Mouse (Mus musculus): ENCODE measurements around the gene Lyzl4. TPM values are rescaled to one million over a fixed set of nuclear protein-coding genes. Genes with fewer than 3 reads are reported as not detected.

Lyzl4 gene
- 0.24 and 0.48 TPM in 2 replicates for polyA plus RNA-seq (2015; fragmentation: Nextera tagmentation; extraction: Ambion mirVana)

DNA sequence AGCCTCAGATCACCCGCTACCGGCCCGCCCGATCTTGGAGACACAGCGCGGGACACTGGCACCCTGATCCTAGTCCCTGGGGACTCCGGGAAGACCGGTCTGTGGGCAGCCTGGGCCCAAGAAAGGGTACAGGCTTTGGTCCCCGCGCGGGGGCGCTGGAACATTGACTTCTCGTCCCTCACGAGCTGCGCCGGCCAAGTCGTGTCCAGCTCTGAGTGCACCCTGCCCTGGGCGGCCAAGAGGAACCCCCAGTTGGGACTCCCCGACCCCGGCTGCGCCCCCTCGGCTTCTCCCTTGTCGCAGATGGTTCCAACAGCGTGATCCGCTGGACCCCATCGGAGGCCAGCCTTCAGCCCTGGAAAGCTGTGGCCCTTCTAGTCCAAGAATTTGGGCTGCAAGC, at the start of gene Lyzl4:
Lyzl4 (minus strand) TSS at position 96 of the 400 bp plus-strand sequence.
- Histone ChIP-seq H3K9me3 (no peaks in the 10 kb centered on the region), H3K27me3 (peaks cover 73% of the 10 kb centered on the region), H3K4me1 (peaks cover 23% of the 10 kb centered on the region), H3K36me3 (no peaks in the 10 kb centered on the region), H3K27ac (no peak within 1 kb of the TSS), H3K9ac (peak within 1 kb of the TSS; percentile 37; the same call in 1 of the 2 replicates), H3K4me2 (peak within 1 kb of the TSS; percentile 99), H3K4me3 (peak within 1 kb of the TSS; percentile 57)
- under 1% methylated on average over 26 of the region's 26 CpGs for WGBS
- ATAC-seq (ENCODE audit: insufficient number of reproducible peaks, low FRiP score, low TSS enrichment, low read depth), result peak; percentile 53

GRCm38 (mm10) chr9:121690734-121691133, 48.8 kb upstream of the Lyzl4 start:
- Histone ChIP-seq H3K9ac (no peak overlapping the region), H3K36me3 (peaks cover 63% of the 10 kb centered on the region), H3K9me3 (no peaks in the 10 kb centered on the region), H3K4me3 (no peak overlapping the region), H3K4me2 (no peak overlapping the region), H3K27me3 (no peaks in the 10 kb centered on the region), H3K27ac (no peak overlapping the region), H3K4me1 (no peaks in the 10 kb centered on the region)
- ATAC-seq (ENCODE audit: insufficient number of reproducible peaks, low FRiP score, low TSS enrichment, low read depth), result no peak
- 90% methylated on average over 7 of the region's 7 CpGs for WGBS

DNA sequence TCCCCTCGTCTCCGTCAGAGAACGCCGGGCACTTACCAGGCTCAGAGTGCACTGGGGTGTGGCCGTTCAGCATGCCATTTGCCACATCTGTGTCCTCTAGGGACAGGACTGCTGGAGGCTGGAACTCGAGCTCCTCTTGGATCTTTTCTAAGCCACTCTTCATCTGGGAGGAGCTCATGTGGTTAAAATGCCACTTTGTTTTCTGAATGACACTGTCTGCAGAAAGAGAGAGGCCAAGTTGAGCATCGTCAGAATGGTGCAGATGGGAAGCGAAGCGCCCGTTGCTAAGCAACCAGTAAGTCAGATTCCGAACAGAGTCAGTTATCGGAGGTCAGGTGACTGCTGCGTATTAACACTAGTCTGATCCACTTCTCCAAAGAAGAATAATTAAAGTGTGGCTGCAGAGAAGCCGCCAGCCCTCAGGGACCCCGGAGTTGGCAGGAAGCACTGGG, 48.3 kb upstream of the Lyzl4 start:
- Histone ChIP-seq H3K4me1 (no peaks in the 10 kb centered on the region), H3K4me2 (no peak overlapping the region), H3K36me3 (peaks cover 63% of the 10 kb centered on the region), H3K27me3 (no peaks in the 10 kb centered on the region), H3K27ac (no peak overlapping the region), H3K4me3 (no peak overlapping the region), H3K9ac (no peak overlapping the region), H3K9me3 (no peaks in the 10 kb centered on the region)
- ATAC-seq (ENCODE audit: insufficient number of reproducible peaks, low FRiP score, low TSS enrichment, low read depth), result no peak
- WGBS, result 76% methylated on average over 15 of the region's 15 CpGs

DNA sequence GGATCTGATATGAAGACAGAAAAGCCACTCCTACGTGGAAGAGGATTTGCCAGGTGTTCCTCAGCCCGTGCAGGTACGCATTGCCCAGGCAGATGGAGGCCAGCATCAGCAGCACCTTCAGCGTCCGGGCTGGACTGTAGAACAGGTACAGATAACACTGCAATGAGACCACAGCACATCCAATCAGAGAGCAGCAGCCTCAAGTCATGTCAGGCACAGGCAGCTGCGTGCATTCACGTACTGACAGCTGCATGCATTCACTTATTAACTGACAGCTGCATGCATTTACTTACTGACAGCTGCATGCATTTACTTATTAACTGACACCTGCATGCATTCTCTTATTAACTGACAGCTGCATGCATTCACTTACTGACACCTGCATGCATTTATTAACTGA, 42.8 kb upstream of the Lyzl4 start:
- 73% methylated on average over 7 of the region's 7 CpGs for WGBS
- no peak for ATAC-seq (ENCODE audit: insufficient number of reproducible peaks, low FRiP score, low TSS enrichment, low read depth)
- H3K27me3 ChIP-seq, result no peaks in the 10 kb centered on the region
- H3K4me3 ChIP-seq, result no peak overlapping the region
- H3K4me1 ChIP-seq, result peaks cover 2% of the 10 kb centered on the region
- H3K4me2 ChIP-seq, result no peak overlapping the region
- no peak overlapping the region for H3K9ac ChIP-seq
- no peaks in the 10 kb centered on the region for H3K9me3 ChIP-seq
- no peak overlapping the region for H3K27ac ChIP-seq
- H3K36me3 ChIP-seq, result peaks cover 40% of the 10 kb centered on the region

DNA sequence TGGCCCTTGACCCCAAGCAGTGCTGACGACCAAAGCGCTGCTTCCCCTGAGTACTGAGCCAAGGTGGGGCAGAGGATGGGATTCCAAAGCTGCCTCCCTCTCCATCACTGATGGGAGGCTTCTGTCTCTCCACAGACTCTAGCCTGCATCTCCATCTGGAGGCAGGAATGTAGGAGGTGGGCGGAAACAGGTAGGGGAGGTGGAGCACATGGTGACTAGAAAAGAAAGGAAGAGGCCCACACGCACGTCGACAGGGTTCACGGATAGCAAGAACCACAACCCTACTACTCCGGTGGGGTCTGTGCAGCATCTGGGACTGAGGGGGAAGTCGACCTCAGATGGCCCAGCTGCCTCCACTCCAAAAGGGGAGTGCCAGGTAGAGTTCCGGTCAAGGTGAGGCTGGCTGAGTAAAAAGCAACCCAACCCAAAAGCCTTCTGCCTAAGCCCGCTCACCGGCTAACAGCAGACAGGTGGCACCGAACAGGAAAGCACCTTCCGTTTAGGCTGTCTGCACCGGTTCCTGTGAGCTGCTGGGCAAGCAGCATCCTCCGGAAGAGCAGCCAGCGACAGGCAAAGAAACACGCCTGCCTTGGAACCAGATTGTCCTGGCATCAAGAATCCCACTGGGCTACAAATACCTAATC, 40.3 kb upstream of the Lyzl4 start:
- H3K4me1 ChIP-seq, result peaks cover 7% of the 10 kb centered on the region
- no peaks in the 10 kb centered on the region for H3K9me3 ChIP-seq
- H3K27me3 ChIP-seq, result no peaks in the 10 kb centered on the region
- no peak overlapping the region for H3K4me3 ChIP-seq
- H3K9ac ChIP-seq, result no peak overlapping the region
- no peak overlapping the region for H3K4me2 ChIP-seq
- no peak overlapping the region for H3K27ac ChIP-seq
- WGBS, result 72% methylated on average over 18 of the region's 18 CpGs
- H3K36me3 ChIP-seq, result peaks cover 26% of the 10 kb centered on the region
- ATAC-seq (ENCODE audit: insufficient number of reproducible peaks, low FRiP score, low TSS enrichment, low read depth), result no peak

DNA sequence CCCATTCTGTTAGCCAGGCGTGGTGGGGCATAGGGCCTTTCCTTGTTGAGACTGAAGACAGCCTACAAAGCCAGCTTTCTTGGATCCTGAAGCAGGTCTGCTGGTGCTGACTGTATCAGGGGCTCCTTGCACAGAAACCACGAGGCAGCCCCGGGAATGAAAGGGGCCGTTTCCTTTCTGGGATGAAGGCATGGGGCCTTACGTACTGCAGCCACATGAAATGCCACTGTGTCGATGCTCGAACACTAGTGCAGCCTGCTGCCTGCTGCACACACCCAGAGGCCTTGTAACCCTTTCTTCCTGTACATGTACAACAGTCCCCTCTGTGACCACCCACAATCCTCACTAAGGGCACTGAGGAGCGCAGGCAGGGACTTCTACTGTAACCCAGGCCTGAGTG, 39.3 kb upstream of the Lyzl4 start:
- ATAC-seq (ENCODE audit: insufficient number of reproducible peaks, low FRiP score, low TSS enrichment, low read depth), result no peak

DNA sequence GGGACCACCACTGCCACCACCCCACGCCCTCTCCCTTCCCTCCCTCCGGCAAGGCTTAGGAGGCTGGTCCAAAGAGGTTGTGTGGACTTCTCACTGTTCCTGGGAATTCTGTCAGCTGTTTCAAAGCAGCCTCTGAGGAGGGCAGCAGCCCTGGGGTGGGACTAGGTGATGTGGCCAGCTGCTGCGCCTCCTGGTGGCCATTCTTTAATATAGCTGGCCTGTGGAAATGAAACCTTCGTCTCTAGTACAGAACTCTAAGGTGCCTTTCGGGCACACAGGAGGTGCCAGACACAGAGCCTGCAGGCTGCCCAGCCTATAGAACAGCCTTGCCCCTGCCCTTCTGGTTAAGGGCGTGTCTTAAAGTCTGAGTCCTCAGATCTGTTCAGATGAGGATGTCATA, 37.7 kb upstream of the Lyzl4 start:
- Histone ChIP-seq H3K9ac (no peak overlapping the region), H3K4me3 (no peak overlapping the region), H3K9me3 (no peaks in the 10 kb centered on the region), H3K4me1 (peaks cover 7% of the 10 kb centered on the region), H3K36me3 (peaks cover 10% of the 10 kb centered on the region), H3K4me2 (no peak overlapping the region), H3K27me3 (no peaks in the 10 kb centered on the region), H3K27ac (no peak overlapping the region)
- WGBS, result 20% methylated on average over 6 of the region's 6 CpGs
- 0 out of 2 replicates have a peak, but pooled peaks have one; percentile 70 for ATAC-seq (ENCODE audit: insufficient number of reproducible peaks, low FRiP score, low TSS enrichment, low read depth)

More for the DNA sequence above, 39.3 kb upstream of the Lyzl4 start:
- H3K9me3 ChIP-seq, result no peaks in the 10 kb centered on the region
- H3K27me3 ChIP-seq, result no peaks in the 10 kb centered on the region
- H3K36me3 ChIP-seq, result peaks cover 24% of the 10 kb centered on the region
- no peak overlapping the region for H3K4me3 ChIP-seq
- no peak overlapping the region for H3K4me2 ChIP-seq
- H3K9ac ChIP-seq, result no peak overlapping the region; the same call in 1 of the 2 replicates
- H3K4me1 ChIP-seq, result peaks cover 7% of the 10 kb centered on the region
- 61% methylated on average over 8 of the region's 8 CpGs for WGBS
- no peak overlapping the region for H3K27ac ChIP-seq

DNA sequence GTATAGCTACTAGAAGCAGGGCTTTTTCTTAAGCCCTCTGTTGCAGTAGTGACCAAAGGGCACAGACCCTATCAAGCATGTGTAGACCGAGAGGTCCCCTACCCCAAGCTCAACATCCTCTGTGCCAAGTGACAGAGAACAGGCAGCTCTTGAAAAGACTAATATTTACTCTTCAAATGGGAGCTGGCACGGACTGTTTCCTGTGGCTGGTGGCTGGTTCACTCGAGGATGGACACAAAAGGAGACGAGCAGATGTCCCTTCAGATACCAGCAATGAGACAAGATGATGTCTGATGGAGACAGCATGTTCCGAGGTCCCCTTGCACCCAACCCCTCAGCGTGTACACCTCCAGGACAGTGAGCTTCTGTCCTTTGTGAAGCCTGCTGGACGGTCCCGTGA, 35.6 kb upstream of the Lyzl4 start:
- Histone ChIP-seq H3K9ac (no peak overlapping the region), H3K27ac (no peak overlapping the region), H3K9me3 (no peaks in the 10 kb centered on the region), H3K27me3 (no peaks in the 10 kb centered on the region), H3K4me3 (no peak overlapping the region), H3K4me2 (no peak overlapping the region), H3K4me1 (peaks cover 14% of the 10 kb centered on the region), H3K36me3 (peaks cover 2% of the 10 kb centered on the region)
- WGBS, result 71% methylated on average over 8 of the region's 8 CpGs
- no peak for ATAC-seq (ENCODE audit: insufficient number of reproducible peaks, low FRiP score, low TSS enrichment, low read depth)

DNA sequence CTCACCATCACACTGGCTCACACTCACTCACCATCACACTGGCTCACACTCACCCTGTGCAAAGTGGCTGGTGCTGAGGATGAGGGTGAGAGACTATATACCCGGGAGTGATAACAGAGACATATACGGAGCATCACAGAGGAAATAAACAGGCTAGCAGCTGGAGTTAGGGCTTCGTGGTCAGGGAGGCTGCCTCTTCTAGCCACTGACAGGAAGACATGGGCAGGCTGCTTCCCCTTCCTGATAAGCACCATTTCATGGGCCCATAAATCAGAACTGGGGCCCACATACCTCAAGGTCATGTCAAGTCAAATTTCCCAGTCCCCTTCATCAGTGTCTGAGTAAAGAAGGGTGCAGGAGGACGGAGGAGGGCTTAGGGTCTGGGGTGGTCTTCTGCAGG, 35.2 kb upstream of the Lyzl4 start:
- Histone ChIP-seq H3K36me3 (no peaks in the 10 kb centered on the region), H3K4me3 (no peak overlapping the region), H3K9me3 (no peaks in the 10 kb centered on the region), H3K27me3 (no peaks in the 10 kb centered on the region), H3K4me1 (peaks cover 18% of the 10 kb centered on the region), H3K9ac (no peak overlapping the region), H3K27ac (no peak overlapping the region), H3K4me2 (no peak overlapping the region)
- no peak for ATAC-seq (ENCODE audit: insufficient number of reproducible peaks, low FRiP score, low TSS enrichment, low read depth)
- WGBS, result 55% methylated on average over 4 of the region's 4 CpGs

DNA sequence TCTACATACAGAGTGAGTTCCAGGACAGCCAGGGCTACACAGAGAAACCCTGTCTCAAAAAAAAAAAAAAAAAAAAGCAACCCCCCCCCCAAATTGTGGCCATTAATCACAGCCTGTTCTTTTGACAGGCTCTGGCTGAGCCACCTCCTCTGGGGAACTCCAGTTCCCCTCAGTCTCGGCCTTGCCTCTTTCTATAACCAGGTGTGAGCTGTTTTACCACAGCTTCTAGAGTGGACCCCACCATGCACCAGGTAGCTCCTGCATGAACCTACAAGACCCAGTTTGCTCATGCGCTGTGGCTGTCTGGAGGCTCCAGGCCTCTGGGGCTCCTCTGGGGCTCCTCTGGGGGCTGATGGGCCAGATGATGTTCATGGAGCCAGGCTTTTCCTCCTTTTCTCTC, 33.7 kb upstream of the Lyzl4 start:
- ATAC-seq (ENCODE audit: insufficient number of reproducible peaks, low FRiP score, low TSS enrichment, low read depth), result no peak
- no peak overlapping the region for H3K27ac ChIP-seq
- H3K4me2 ChIP-seq, result no peak overlapping the region
- no peak overlapping the region for H3K9ac ChIP-seq
- no peaks in the 10 kb centered on the region for H3K9me3 ChIP-seq
- H3K4me3 ChIP-seq, result no peak overlapping the region
- H3K27me3 ChIP-seq, result peaks cover 6% of the 10 kb centered on the region
- peaks cover 19% of the 10 kb centered on the region for H3K4me1 ChIP-seq
- no peaks in the 10 kb centered on the region for H3K36me3 ChIP-seq
- 85% methylated on average over 2 of the region's 2 CpGs for WGBS

DNA sequence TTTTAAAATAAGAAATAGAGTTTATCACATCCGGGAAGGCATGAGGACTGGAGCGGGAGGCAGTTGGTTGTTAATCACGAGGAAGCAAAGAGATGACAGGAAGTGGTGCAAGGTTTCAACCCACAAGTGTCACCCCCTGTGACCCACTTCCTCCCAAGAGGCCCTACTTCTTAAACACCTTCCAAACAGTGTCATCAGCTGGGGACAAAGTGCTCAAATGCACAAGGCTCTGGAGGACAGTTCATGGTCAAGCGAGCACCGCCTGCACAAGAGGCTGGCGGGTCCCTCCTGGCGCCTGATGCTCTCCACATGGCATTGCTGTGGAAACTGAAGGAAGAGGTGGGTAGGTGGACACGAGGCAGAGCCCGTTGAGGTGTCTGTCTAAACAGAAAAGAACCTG, 33.1 kb upstream of the Lyzl4 start:
- WGBS, result 83% methylated on average over 9 of the region's 9 CpGs

GRCm38 (mm10) chr9:121673716-121674115, 31.8 kb upstream of the Lyzl4 start:
- ATAC-seq (ENCODE audit: insufficient number of reproducible peaks, low FRiP score, low TSS enrichment, low read depth), result no peak
- Histone ChIP-seq H3K9ac (no peak overlapping the region), H3K27me3 (peaks cover 25% of the 10 kb centered on the region), H3K27ac (no peak overlapping the region), H3K4me1 (peaks cover 23% of the 10 kb centered on the region), H3K4me2 (no peak overlapping the region), H3K9me3 (no peaks in the 10 kb centered on the region), H3K36me3 (no peaks in the 10 kb centered on the region), H3K4me3 (no peak overlapping the region)
- WGBS, result 71% methylated on average over 5 of the region's 5 CpGs

More for the DNA sequence above, 33.1 kb upstream of the Lyzl4 start:
- Histone ChIP-seq H3K36me3 (no peaks in the 10 kb centered on the region), H3K4me2 (no peak overlapping the region), H3K9me3 (no peaks in the 10 kb centered on the region), H3K27ac (no peak overlapping the region), H3K4me3 (no peak overlapping the region), H3K4me1 (peaks cover 19% of the 10 kb centered on the region), H3K9ac (no peak overlapping the region), H3K27me3 (peaks cover 12% of the 10 kb centered on the region)
- no peak for ATAC-seq (ENCODE audit: insufficient number of reproducible peaks, low FRiP score, low TSS enrichment, low read depth)

Measured in limb, embryonic 15.5 days (tissue).